Mouse (Mus musculus) spleen, adult 18-20 months (tissue): ENCODE results near the gene Efna3.
A peak's percentile ranks its signal among the peaks of the same experiment; 100 is the strongest.

Source experiments
- DNase-seq, 2 experiments: peaks; one replicate each; pipeline ENCODE4 v3.0.0; 2022; ENCODE audit warnings: mixed read lengths in 2 of 2

The Efna3 gene

GRCm38 (mm10) chr3:89282291-89282643, 40.5 kb downstream of the Efna3 start:
- no peak for DNase-seq

- peak; percentile 70 to 91 for DNase-seq
Observed at GRCm38 (mm10) chr3:89281579-89282290, 41.0 kb downstream of the Efna3 start.

GRCm38 (mm10) chr3:89280606-89281511, 41.9 kb downstream of the Efna3 start, which contains the start of gene Efna1:
Gene Efna1, minus strand, starts transcription at chr3:89281142.
- peak; percentile 24 to 38 for DNase-seq

- DNase-seq, result peak in 1 of 2 experiments; percentile 16
Observed at GRCm38 (mm10) chr3:89280050-89280605, 42.6 kb downstream of the Efna3 start.

GRCm38 (mm10) chr3:89279153-89279890, 43.4 kb downstream of the Efna3 start:
- peak; percentile 64 to 74 for DNase-seq

GRCm38 (mm10) chr3:89278643-89279042, 44.1 kb downstream of the Efna3 start:
- no peak for DNase-seq

GRCm38 (mm10) chr3:89278107-89278506, 44.7 kb downstream of the Efna3 start:
- DNase-seq, result no peak

- DNase-seq, result no peak
Observed at GRCm38 (mm10) chr3:89277281-89278021, 45.3 kb downstream of the Efna3 start.

- no peak for DNase-seq
Observed at GRCm38 (mm10) chr3:89276061-89276460, 46.7 kb downstream of the Efna3 start.

GRCm38 (mm10) chr3:89271760-89272159, 51.0 kb downstream of the Efna3 start:
- no peak for DNase-seq

- DNase-seq, result peak in 1 of 2 experiments; percentile 23
Observed at GRCm38 (mm10) chr3:89270891-89271290, 51.9 kb downstream of the Efna3 start.

- DNase-seq, result peak; percentile 71 to 82
Observed at GRCm38 (mm10) chr3:89270051-89270755, 52.6 kb downstream of the Efna3 start, which contains the start of gene Slc50a1. Gene Slc50a1, minus strand, starts transcription at chr3:89270570.

- DNase-seq, result no peak
Observed at GRCm38 (mm10) chr3:89268916-89269315, 53.8 kb downstream of the Efna3 start.

GRCm38 (mm10) chr3:89266439-89266893, 56.3 kb downstream of the Efna3 start:
- peak; percentile 62 to 69 for DNase-seq
